15 mouse cellular contexts compared by ENCODE assay signal in genomic region chr10:85508193-85508794, GRCm38 (mm10).
A peak's percentile ranks its signal among the peaks of the same experiment; 100 is the strongest.
DNase-seq lines count a peak whose midpoint lies in the region; ATAC-seq and TF ChIP-seq lines count a peak whose summit lies in the region.
"Had no signal": no experiment of that assay in that cellular context is flagged by ENCODE, and none has a peak within 500 bp of the region (broad histone marks: within the 10 kb centered on the region; RNA-seq: fewer than 3 reads in every experiment).

No protein-coding gene starts in this region.

- TF ChIP-seq CTCF in midbrain, postnatal 0 days (IDR thresholded peaks at IDR 0.05), result no peak
- TF ChIP-seq CTCF in thymus, adult 2 months (IDR thresholded peaks at IDR 0.05; ENCODE audit: borderline replicate concordance, control insufficient read depth, extremely low read depth, insufficient read depth, low read length, poor library complexity), result no peak

- H3K27ac ChIP-seq in midbrain, postnatal 0 days (ENCODE audit: low read depth, low read length), result no peak overlapping the region
- H3K27ac ChIP-seq in midbrain, embryonic 10.5 days (replicated peaks), result no peak overlapping the region
- no peak overlapping the region for H3K27ac ChIP-seq in hindbrain, embryonic 13.5 days
- no peak overlapping the region for H3K27ac ChIP-seq in heart, embryonic 12.5 days (ENCODE audit: poor library complexity, severe bottlenecking)
- H3K27ac ChIP-seq in thymus, adult 2 months (ENCODE audit: control insufficient read depth, insufficient read depth, low read length), result no peak overlapping the region
- H3K27ac ChIP-seq: embryonic facial prominence, embryonic 12.5 days; heart, embryonic 13.5 days; limb, embryonic 13.5 days had no signal

- 81% methylated on average over 5 of the region's 5 CpGs for WGBS in midbrain, postnatal 0 days
- 72% methylated on average over 5 of the region's 5 CpGs for WGBS in midbrain, embryonic 10.5 days
- WGBS in hindbrain, embryonic 13.5 days, result 39% methylated on average over 5 of the region's 5 CpGs
- WGBS in heart, embryonic 12.5 days, result 70% methylated on average over 5 of the region's 5 CpGs
- WGBS in thymus, adult 2 months, result 90% methylated on average over 5 of the region's 5 CpGs

- no peaks in the 10 kb centered on the region for H3K27me3 ChIP-seq in midbrain, postnatal 0 days (ENCODE audit: insufficient read depth, low read length)
- H3K27me3 ChIP-seq in midbrain, embryonic 10.5 days (ENCODE audit: low read depth, poor library complexity, severe bottlenecking), result no peaks in the 10 kb centered on the region
- H3K27me3 ChIP-seq in hindbrain, embryonic 13.5 days, result no peaks in the 10 kb centered on the region
- H3K27me3 ChIP-seq in heart, embryonic 12.5 days (replicated peaks), result 0 out of 2 replicates have a peak, but pooled peaks cover 12% of the 10 kb centered on the region
- H3K27me3 ChIP-seq in thymus, adult 2 months (ENCODE audit: control insufficient read depth, insufficient read depth, low read length), result no peaks in the 10 kb centered on the region
- H3K27me3 ChIP-seq: embryonic facial prominence, embryonic 12.5 days; heart, embryonic 13.5 days; limb, embryonic 13.5 days had no signal

- no peak overlapping the region for H3K4me3 ChIP-seq in midbrain, postnatal 0 days (ENCODE audit: low read depth, low read length)
- H3K4me3 ChIP-seq in midbrain, embryonic 10.5 days, result no peak overlapping the region
- H3K4me3 ChIP-seq in hindbrain, embryonic 13.5 days, result no peak overlapping the region
- no peak overlapping the region for H3K4me3 ChIP-seq in heart, embryonic 12.5 days
- no peak overlapping the region for H3K4me3 ChIP-seq in thymus, adult 2 months (ENCODE audit: control insufficient read depth, insufficient read depth, low read length)
- H3K4me3 ChIP-seq: embryonic facial prominence, embryonic 12.5 days; heart, embryonic 13.5 days; limb, embryonic 13.5 days had no signal

- H3K9ac ChIP-seq in midbrain, postnatal 0 days (replicated peaks; ENCODE audit: low read length, poor library complexity, severe bottlenecking), result no peak overlapping the region
- H3K9ac ChIP-seq in hindbrain, embryonic 13.5 days, result no peak overlapping the region
- no peak overlapping the region for H3K9ac ChIP-seq in heart, embryonic 12.5 days
- H3K9ac ChIP-seq: embryonic facial prominence, embryonic 12.5 days; heart, embryonic 13.5 days; limb, embryonic 13.5 days; liver, postnatal 0 days had no signal

- H3K4me2 ChIP-seq in midbrain, postnatal 0 days (ENCODE audit: low read depth, low read length, poor library complexity, severe bottlenecking), result no peak overlapping the region
- H3K4me2 ChIP-seq in hindbrain, embryonic 13.5 days, result no peak overlapping the region
- H3K4me2 ChIP-seq in heart, embryonic 12.5 days, result no peak overlapping the region
- H3K4me2 ChIP-seq: embryonic facial prominence, embryonic 12.5 days; heart, embryonic 13.5 days; limb, embryonic 13.5 days had no signal

- DNase-seq in gastrocnemius, postnatal 14 days, result peak; percentile 26
- no peak for DNase-seq in gastrocnemius, postnatal 4 days (ENCODE audit: low spot score in 2 of 2)
- DNase-seq in midbrain, postnatal 0 days (ENCODE audit: low spot score), result peak; percentile 66
- no peak for DNase-seq in midbrain, embryonic 10.5 days (ENCODE audit: low spot score)
- DNase-seq in skeletal muscle tissue, adult 2 months (ENCODE audit: low read depth, low spot score), result peak; percentile 18
- DNase-seq in thymus, adult 2 months, result no peak
- DNase-seq: cerebellum, postnatal 36 days; liver, postnatal 0 days; thymus, adult 18-20 months had no signal

- H3K4me1 ChIP-seq in midbrain, postnatal 0 days (ENCODE audit: insufficient read depth, low read length), result 0 out of 2 replicates have a peak, but pooled peaks cover 6% of the 10 kb centered on the region
- peaks cover 21% of the 10 kb centered on the region for H3K4me1 ChIP-seq in midbrain, embryonic 10.5 days
- peaks cover 17% of the 10 kb centered on the region for H3K4me1 ChIP-seq in hindbrain, embryonic 13.5 days (replicated peaks)
- H3K4me1 ChIP-seq in heart, embryonic 12.5 days (replicated peaks), result no peaks in the 10 kb centered on the region
- no peaks in the 10 kb centered on the region for H3K4me1 ChIP-seq in thymus, adult 2 months (replicated peaks; ENCODE audit: control insufficient read depth, insufficient read depth, low read length)
- H3K4me1 ChIP-seq: heart, embryonic 13.5 days had no signal

- TF ChIP-seq POLR2A in thymus, adult 2 months (IDR thresholded peaks at IDR 0.05; ENCODE audit: control insufficient read depth, extremely low read depth, insufficient read depth, low read length, poor library complexity), result no peak

- no peak for ATAC-seq in midbrain, postnatal 0 days (ENCODE audit: low FRiP score)
- ATAC-seq in hindbrain, embryonic 13.5 days (ENCODE audit: low FRiP score), result peak; percentile 75
- no peak for ATAC-seq in heart, embryonic 12.5 days (ENCODE audit: insufficient number of reproducible peaks, low FRiP score)
- ATAC-seq: inflammation-experienced regulatory T-cells, adult 6 months; liver, postnatal 0 days had no signal

- no peaks in the 10 kb centered on the region for H3K36me3 ChIP-seq in midbrain, postnatal 0 days (ENCODE audit: insufficient read depth, low read length)
- no peaks in the 10 kb centered on the region for H3K36me3 ChIP-seq in midbrain, embryonic 10.5 days
- no peaks in the 10 kb centered on the region for H3K36me3 ChIP-seq in hindbrain, embryonic 13.5 days
- no peaks in the 10 kb centered on the region for H3K36me3 ChIP-seq in heart, embryonic 12.5 days
- no peaks in the 10 kb centered on the region for H3K36me3 ChIP-seq in thymus, adult 2 months (ENCODE audit: control insufficient read depth, insufficient read depth, low read length)
- H3K36me3 ChIP-seq: embryonic facial prominence, embryonic 12.5 days; heart, embryonic 13.5 days; limb, embryonic 13.5 days had no signal

- H3K9me3 ChIP-seq in midbrain, postnatal 0 days (ENCODE audit: low read length), result no peaks in the 10 kb centered on the region
- H3K9me3 ChIP-seq in midbrain, embryonic 10.5 days (replicated peaks), result no peaks in the 10 kb centered on the region
- H3K9me3 ChIP-seq in hindbrain, embryonic 13.5 days, result no peaks in the 10 kb centered on the region
- H3K9me3 ChIP-seq in heart, embryonic 12.5 days (replicated peaks), result 0 out of 2 replicates have a peak, but pooled peaks cover 2% of the 10 kb centered on the region
- H3K9me3 ChIP-seq: embryonic facial prominence, embryonic 12.5 days; heart, embryonic 13.5 days; limb, embryonic 13.5 days had no signal

- intact Hi-C loops in gastrocnemius, postnatal 14 days (cut with DNase I; ENCODE audit: low total_unique reads), result no loop called here

Comparison
In these comparisons a context has a peak if more than half of its experiments do, and no peak if none do; other contexts are left out.
1. DNase-seq: peak in gastrocnemius, postnatal 14 days (single experiment), midbrain, postnatal 0 days (single experiment) and skeletal muscle tissue, adult 2 months (single experiment); none in gastrocnemius, postnatal 4 days (0 of 2), midbrain, embryonic 10.5 days (single experiment) and thymus, adult 2 months (single experiment).